Mouse (Mus musculus) gonadal fat pad, adult 2 months (tissue): ENCODE data around the gene Edn2. TPM values are rescaled to one million over a fixed set of nuclear protein-coding genes. Genes with fewer than 3 reads are reported as not detected.
A peak's percentile ranks its signal among the peaks of the same experiment; 100 is the strongest.

Experiments used
- DNase-seq: peaks from one replicate; pipeline ENCODE4 v3.0.0-alpha.2; 2012; ENCODE audit warnings: low read depth
- polyA plus RNA-seq: library from polyadenylated mRNA; depleted of rRNA; stranded (reverse); fragments of >200 nt; gene quantifications from 2 replicates; pipeline ENCODE4 v1.2.3, GENCODE M21; 2012; rRNA removed

The Edn2 gene
- 0.24 TPM in 2 replicates for polyA plus RNA-seq

- DNase-seq, result peak; percentile 44
Observed at GRCm38 (mm10) chr4:120161166-120161949, at the start of gene Edn2. TSS of gene Edn2 (plus strand) at chr4:120161206.

GRCm38 (mm10) chr4:120115516-120115915 is 45.5 kb upstream of the Edn2 start:
- no peak for DNase-seq

- no peak for DNase-seq
Observed at GRCm38 (mm10) chr4:120116312-120116711, 44.7 kb upstream of the Edn2 start.

GRCm38 (mm10) chr4:120120276-120120675 is 40.7 kb upstream of the Edn2 start:
- no peak for DNase-seq

GRCm38 (mm10) chr4:120124656-120125055 is 36.4 kb upstream of the Edn2 start:
- no peak for DNase-seq

- DNase-seq, result no peak
Observed at GRCm38 (mm10) chr4:120126047-120126446, 35.0 kb upstream of the Edn2 start.

GRCm38 (mm10) chr4:120127333-120127732 is 33.7 kb upstream of the Edn2 start:
- no peak for DNase-seq

- no peak for DNase-seq
Observed at GRCm38 (mm10) chr4:120128033-120128432, 33.0 kb upstream of the Edn2 start.

GRCm38 (mm10) chr4:120129233-120129885 is 31.6 kb upstream of the Edn2 start:
- no peak for DNase-seq

GRCm38 (mm10) chr4:120130926-120131325 is 30.1 kb upstream of the Edn2 start:
- DNase-seq, result no peak

GRCm38 (mm10) chr4:120131441-120132220 is 29.4 kb upstream of the Edn2 start:
- no peak for DNase-seq

- DNase-seq, result no peak
Observed at GRCm38 (mm10) chr4:120134223-120134622, 26.8 kb upstream of the Edn2 start.

- no peak for DNase-seq
Observed at GRCm38 (mm10) chr4:120141810-120142209, 19.2 kb upstream of the Edn2 start.

- DNase-seq, result no peak
Observed at GRCm38 (mm10) chr4:120142905-120143304, 18.1 kb upstream of the Edn2 start.

GRCm38 (mm10) chr4:120144343-120144742 is 16.7 kb upstream of the Edn2 start:
- no peak for DNase-seq

- DNase-seq, result no peak
Observed at GRCm38 (mm10) chr4:120145931-120146330, 15.1 kb upstream of the Edn2 start.

GRCm38 (mm10) chr4:120148291-120149141 is 12.5 kb upstream of the Edn2 start:
- DNase-seq, result no peak

- DNase-seq, result no peak
Observed at GRCm38 (mm10) chr4:120149142-120149524, 11.9 kb upstream of the Edn2 start.

- DNase-seq, result no peak
Observed at GRCm38 (mm10) chr4:120150345-120150920, 10.6 kb upstream of the Edn2 start.

GRCm38 (mm10) chr4:120151906-120152305 is 9.1 kb upstream of the Edn2 start:
- no peak for DNase-seq

- no peak for DNase-seq
Observed at GRCm38 (mm10) chr4:120152648-120153047, 8.4 kb upstream of the Edn2 start.
